Mouse (Mus musculus): ENCODE measurements around the gene Clybl. TPM values are rescaled to one million over a fixed set of nuclear protein-coding genes. Genes with fewer than 3 reads are reported as not detected.

Clybl gene
- polyA plus RNA-seq, 1 experiment from 2014 or later, result 30.6 TPM

DNA sequence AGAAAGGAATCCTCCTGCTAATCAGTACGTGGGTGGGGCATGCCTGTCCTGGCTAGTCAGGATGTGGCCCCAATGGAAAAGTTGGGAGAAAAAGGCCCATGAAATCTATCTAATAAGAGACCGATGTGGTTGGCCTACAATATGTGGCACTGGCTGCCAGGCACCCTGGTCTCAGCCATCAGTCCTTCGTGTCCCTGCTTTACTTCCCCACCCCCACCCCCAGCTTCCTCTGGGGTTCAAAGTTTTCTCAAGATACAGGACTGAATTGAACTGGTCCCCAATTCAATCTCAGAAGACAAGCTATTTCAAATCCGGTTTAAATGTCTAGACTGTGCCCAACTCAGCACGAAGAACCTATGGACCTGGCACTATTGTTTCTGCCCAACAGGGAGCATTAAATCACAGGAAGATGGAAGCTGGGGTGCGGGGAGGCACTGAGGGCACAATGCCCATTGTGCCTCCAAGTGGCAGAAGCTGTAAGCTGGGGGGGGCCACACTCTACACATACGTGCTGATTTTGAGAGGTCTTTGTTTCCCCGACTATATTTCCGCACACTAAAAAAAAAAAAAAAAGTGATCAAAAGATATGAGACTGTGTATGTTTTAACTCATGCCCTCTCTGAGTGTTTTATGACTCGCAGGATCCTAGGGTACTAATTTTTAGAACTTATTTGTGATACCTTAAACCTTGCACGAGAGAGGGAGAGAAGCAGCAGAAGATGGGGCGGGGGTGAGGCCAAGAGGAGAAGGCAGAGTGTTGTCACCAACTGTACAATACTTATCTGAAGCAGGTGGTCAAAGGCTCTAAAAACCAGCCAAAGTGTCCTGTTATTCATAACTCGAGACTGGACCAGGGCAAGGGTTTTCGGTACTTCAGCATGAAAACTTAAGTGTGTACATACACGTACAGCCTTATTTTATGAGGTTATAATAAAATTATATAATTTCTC, 199.7 kb downstream of the Clybl start:
- no peak for DNase-seq (ENCODE audit: low spot score)
- Histone ChIP-seq H3K9me3 (ENCODE audit: control insufficient read depth, low read length) (no peaks in the 10 kb centered on the region), H3K4me3 (ENCODE audit: low read depth, low read length) (no peak overlapping the region), H3K4me1 (replicated peaks; ENCODE audit: control insufficient read depth, insufficient read depth, low read length) (peaks cover 4% of the 10 kb centered on the region; the same call in 1 of the 2 replicates), H3K27ac (ENCODE audit: low read depth, low read length) (no peak overlapping the region), H3K27me3 (ENCODE audit: control insufficient read depth, insufficient read depth, low read length) (peaks cover 3% of the 10 kb centered on the region; the same call in 1 of the 2 replicates), H3K4me2 (replicated peaks; ENCODE audit: low read depth, low read length) (no peak overlapping the region), H3K9ac (ENCODE audit: low read depth, low read length) (no peak overlapping the region), H3K36me3 (ENCODE audit: control insufficient read depth, insufficient read depth, low read length) (no peaks in the 10 kb centered on the region)
- 69% methylated on average over 15 of the region's 15 CpGs for WGBS
- ATAC-seq (ENCODE audit: low FRiP score), result no peak

DNA sequence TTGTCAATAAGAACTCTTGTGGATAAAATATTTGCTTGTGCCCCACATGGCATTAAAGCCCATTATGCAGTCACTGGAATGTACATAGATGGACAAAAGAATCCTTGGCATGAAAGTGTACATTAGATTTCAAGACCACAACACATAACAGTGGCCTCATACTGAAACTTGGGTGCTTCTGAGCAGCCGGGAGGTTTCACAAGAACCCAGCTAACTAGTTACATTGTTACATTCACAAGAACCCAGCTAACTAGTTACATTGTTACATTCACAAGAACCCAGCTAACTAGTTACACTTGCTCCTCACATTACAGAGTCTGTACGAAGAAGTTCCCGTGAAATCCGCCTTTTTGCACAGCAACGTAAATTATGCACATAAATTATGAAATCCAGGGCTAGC, 200.8 kb downstream of the Clybl start:
- WGBS, result 48% methylated on average over 5 of the region's 5 CpGs
- no peak overlapping the region for H3K9ac ChIP-seq (ENCODE audit: low read depth, low read length)
- no peak overlapping the region for H3K4me3 ChIP-seq (ENCODE audit: low read depth, low read length)
- ATAC-seq (ENCODE audit: low FRiP score), result no peak
- no peaks in the 10 kb centered on the region for H3K9me3 ChIP-seq (ENCODE audit: control insufficient read depth, low read length)
- DNase-seq (ENCODE audit: low spot score), result no peak
- no peaks in the 10 kb centered on the region for H3K4me1 ChIP-seq (replicated peaks; ENCODE audit: control insufficient read depth, insufficient read depth, low read length)
- H3K36me3 ChIP-seq (ENCODE audit: control insufficient read depth, insufficient read depth, low read length), result no peaks in the 10 kb centered on the region
- no peak overlapping the region for H3K4me2 ChIP-seq (replicated peaks; ENCODE audit: low read depth, low read length)
- H3K27ac ChIP-seq (ENCODE audit: low read depth, low read length), result no peak overlapping the region
- no peaks in the 10 kb centered on the region for H3K27me3 ChIP-seq (ENCODE audit: control insufficient read depth, insufficient read depth, low read length)

DNA sequence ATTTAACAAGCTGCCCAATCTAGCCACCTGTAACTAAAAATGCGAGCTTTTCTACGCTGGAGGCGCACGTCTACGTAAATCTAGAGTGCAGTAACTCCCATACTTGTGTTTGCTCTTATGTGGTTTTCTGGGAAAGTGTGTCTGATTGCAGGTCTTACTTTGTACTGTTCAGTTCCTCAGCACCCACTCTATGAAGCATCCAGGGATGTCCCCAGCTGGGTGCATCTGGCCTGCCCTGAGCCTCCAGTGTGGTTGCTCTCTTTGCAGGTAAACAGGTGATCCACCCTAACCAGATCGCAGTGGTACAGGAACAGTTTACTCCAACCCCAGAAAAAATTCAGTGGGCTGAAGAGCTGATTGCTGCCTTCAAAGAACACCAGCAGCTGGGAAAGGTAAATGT, 202.4 kb downstream of the Clybl start:
- DNase-seq (ENCODE audit: low spot score) (no peak), ATAC-seq (ENCODE audit: low FRiP score) (no peak)
- WGBS, result 91% methylated on average over 6 of the region's 6 CpGs

DNA sequence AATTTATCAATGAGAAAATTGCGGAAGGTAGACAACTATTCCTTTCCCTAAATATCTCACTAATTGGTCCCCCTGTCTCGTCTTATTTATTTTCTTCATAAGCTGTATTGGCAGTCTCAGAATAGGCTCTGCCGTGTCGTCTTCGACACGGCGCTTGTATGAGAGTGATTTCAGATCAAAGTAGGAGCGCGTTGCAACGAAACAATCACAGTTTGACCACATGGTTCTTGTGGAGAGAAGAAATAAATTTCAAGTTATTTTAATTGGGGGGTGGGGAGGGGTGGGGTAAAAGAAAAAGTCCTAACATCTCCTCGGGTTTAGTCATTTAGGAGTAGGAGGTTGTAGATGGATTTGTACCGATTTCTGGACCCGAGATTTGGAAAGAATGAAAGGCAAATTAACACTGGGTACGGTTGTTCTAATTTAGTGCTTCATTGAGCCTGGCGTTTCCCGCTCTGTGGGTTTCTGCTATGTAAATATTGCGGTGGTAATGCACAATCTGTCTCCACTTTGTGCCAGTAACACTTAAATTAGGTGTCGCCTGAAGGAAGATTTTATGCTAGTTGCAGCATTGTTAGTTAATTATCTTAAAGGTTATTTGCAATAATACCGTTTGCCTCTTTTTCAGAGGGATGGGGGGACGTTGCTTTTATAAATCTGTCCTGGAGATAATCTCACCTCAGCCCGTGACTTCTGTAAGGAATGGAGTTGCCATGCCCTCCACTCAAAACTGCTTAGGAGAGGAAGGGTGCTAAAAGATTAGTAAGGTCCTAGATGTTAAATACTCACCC, 203.1 kb downstream of the Clybl start:
- ATAC-seq (ENCODE audit: low FRiP score) (no peak), DNase-seq (ENCODE audit: low spot score) (no peak)
- Histone ChIP-seq H3K4me3 (ENCODE audit: low read depth, low read length) (no peak overlapping the region), H3K4me1 (replicated peaks; ENCODE audit: control insufficient read depth, insufficient read depth, low read length) (0 out of 2 replicates have a peak, but pooled peaks cover 3% of the 10 kb centered on the region), H3K27ac (ENCODE audit: low read depth, low read length) (no peak overlapping the region), H3K27me3 (ENCODE audit: control insufficient read depth, insufficient read depth, low read length) (no peaks in the 10 kb centered on the region), H3K4me2 (replicated peaks; ENCODE audit: low read depth, low read length) (no peak overlapping the region), H3K9ac (ENCODE audit: low read depth, low read length) (no peak overlapping the region), H3K9me3 (ENCODE audit: control insufficient read depth, low read length) (no peaks in the 10 kb centered on the region), H3K36me3 (ENCODE audit: control insufficient read depth, insufficient read depth, low read length) (no peaks in the 10 kb centered on the region)
- 69% methylated on average over 21 of the region's 21 CpGs for WGBS

More for the DNA sequence above, 202.4 kb downstream of the Clybl start:
- Histone ChIP-seq H3K27me3 (ENCODE audit: control insufficient read depth, insufficient read depth, low read length) (no peaks in the 10 kb centered on the region), H3K4me2 (replicated peaks; ENCODE audit: low read depth, low read length) (no peak overlapping the region), H3K4me1 (replicated peaks; ENCODE audit: control insufficient read depth, insufficient read depth, low read length) (0 out of 2 replicates have a peak, but pooled peaks cover 3% of the 10 kb centered on the region), H3K27ac (ENCODE audit: low read depth, low read length) (no peak overlapping the region), H3K9ac (ENCODE audit: low read depth, low read length) (no peak overlapping the region), H3K4me3 (ENCODE audit: low read depth, low read length) (no peak overlapping the region), H3K36me3 (ENCODE audit: control insufficient read depth, insufficient read depth, low read length) (no peaks in the 10 kb centered on the region), H3K9me3 (ENCODE audit: control insufficient read depth, low read length) (no peaks in the 10 kb centered on the region)

DNA sequence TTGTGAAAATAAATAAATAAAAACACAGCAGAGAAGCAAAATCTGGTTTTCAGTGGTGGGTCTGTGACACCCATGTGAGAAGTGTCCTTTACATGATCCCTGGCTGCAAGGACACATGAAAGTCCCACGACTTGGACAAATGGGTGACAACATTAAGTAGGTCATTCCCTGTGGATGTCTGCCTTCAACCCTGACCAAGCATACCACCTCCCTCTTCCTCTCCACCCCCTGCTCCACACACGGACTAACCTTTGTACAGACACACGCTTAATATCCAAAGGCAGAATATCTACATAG, 203.7 kb downstream of the Clybl start:
- H3K27ac ChIP-seq (ENCODE audit: low read depth, low read length), result no peak overlapping the region
- no peaks in the 10 kb centered on the region for H3K36me3 ChIP-seq (ENCODE audit: control insufficient read depth, insufficient read depth, low read length)
- no peaks in the 10 kb centered on the region for H3K9me3 ChIP-seq (ENCODE audit: control insufficient read depth, low read length)
- 76% methylated on average over 3 of the region's 3 CpGs for WGBS
- 0 out of 2 replicates have a peak, but pooled peaks cover 3% of the 10 kb centered on the region for H3K4me1 ChIP-seq (replicated peaks; ENCODE audit: control insufficient read depth, insufficient read depth, low read length)
- H3K27me3 ChIP-seq (ENCODE audit: control insufficient read depth, insufficient read depth, low read length), result no peaks in the 10 kb centered on the region
- no peak overlapping the region for H3K9ac ChIP-seq (ENCODE audit: low read depth, low read length)
- ATAC-seq (ENCODE audit: low FRiP score) (no peak), DNase-seq (ENCODE audit: low spot score) (no peak)
- no peak overlapping the region for H3K4me2 ChIP-seq (replicated peaks; ENCODE audit: low read depth, low read length)
- no peak overlapping the region for H3K4me3 ChIP-seq (ENCODE audit: low read depth, low read length)

DNA sequence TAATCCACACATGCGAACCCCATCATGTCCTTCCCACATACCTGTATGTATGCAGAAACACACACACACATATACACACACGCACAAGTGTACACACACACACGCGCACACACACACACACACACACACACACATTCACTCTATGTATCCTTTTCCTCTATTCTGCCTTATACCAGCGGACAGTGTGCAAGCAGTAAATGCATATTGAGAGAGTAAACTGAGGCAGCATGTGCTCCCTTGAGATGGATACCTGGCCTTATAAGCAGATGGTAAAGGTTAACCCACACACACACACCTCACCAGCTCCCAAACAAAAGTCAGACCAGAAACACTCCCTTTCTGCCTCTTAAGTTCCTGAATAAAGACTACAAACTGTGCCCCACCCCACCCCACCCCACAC, 204.3 kb downstream of the Clybl start:
- Histone ChIP-seq H3K4me2 (replicated peaks; ENCODE audit: low read depth, low read length) (no peak overlapping the region), H3K27me3 (ENCODE audit: control insufficient read depth, insufficient read depth, low read length) (no peaks in the 10 kb centered on the region), H3K9ac (ENCODE audit: low read depth, low read length) (no peak overlapping the region), H3K36me3 (ENCODE audit: control insufficient read depth, insufficient read depth, low read length) (no peaks in the 10 kb centered on the region), H3K4me1 (replicated peaks; ENCODE audit: control insufficient read depth, insufficient read depth, low read length) (0 out of 2 replicates have a peak, but pooled peaks cover 3% of the 10 kb centered on the region), H3K27ac (ENCODE audit: low read depth, low read length) (no peak overlapping the region), H3K4me3 (ENCODE audit: low read depth, low read length) (no peak overlapping the region), H3K9me3 (ENCODE audit: control insufficient read depth, low read length) (no peaks in the 10 kb centered on the region)
- 99% methylated on average over 5 of the region's 5 CpGs for WGBS
- ATAC-seq (ENCODE audit: low FRiP score) (no peak), DNase-seq (ENCODE audit: low spot score) (no peak)

DNA sequence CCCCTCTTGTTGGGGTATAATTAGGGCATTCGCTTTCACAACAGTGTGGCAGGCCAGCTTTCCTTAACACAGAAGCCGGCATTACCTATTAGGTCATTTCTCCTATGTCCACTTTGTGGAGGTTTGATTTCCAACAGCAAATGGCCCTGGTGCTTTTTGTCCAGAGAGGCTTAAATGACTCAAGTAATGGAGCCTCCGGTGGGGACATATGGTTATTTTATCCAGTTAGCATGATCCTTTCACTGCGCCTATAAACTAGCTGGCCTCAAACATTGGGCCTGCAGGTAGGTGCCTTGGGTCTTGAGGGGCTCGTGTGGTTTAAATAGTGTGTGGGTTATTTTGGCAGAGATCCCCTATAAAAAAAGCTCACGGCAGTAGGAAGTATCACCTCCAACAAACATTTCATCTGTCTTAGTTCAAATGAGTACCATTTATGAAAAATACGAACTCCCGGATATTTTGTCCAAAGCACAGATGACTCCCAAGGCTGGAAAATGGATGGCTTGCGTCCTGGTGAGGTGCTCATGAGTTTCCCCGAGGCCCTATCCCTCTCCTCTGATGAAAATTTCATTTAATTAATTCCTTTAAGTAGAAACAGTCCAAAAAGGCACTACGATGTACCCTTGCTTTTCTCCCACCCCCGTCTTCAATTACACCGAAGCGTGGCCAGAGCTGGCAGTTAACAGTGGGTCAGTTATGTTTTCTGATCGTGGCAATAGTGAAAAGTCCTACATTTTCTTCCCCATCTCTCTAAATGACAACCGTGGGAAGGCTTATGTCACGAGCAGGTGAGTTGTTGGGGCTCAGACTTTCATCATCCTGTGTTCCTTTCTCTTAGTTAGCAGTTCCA, 205.0 kb downstream of the Clybl start:
- no peaks in the 10 kb centered on the region for H3K9me3 ChIP-seq (ENCODE audit: control insufficient read depth, low read length)
- ATAC-seq (ENCODE audit: low FRiP score), result no peak
- no peak overlapping the region for H3K4me2 ChIP-seq (replicated peaks; ENCODE audit: low read depth, low read length)
- H3K36me3 ChIP-seq (ENCODE audit: control insufficient read depth, insufficient read depth, low read length), result no peaks in the 10 kb centered on the region
- no peak overlapping the region for H3K27ac ChIP-seq (ENCODE audit: low read depth, low read length)
- H3K9ac ChIP-seq (ENCODE audit: low read depth, low read length), result no peak overlapping the region
- H3K4me3 ChIP-seq (ENCODE audit: low read depth, low read length), result no peak overlapping the region
- 91% methylated on average over 17 of the region's 17 CpGs for WGBS
- 0 out of 2 replicates have a peak, but pooled peaks cover 3% of the 10 kb centered on the region for H3K4me1 ChIP-seq (replicated peaks; ENCODE audit: control insufficient read depth, insufficient read depth, low read length)
- no peaks in the 10 kb centered on the region for H3K27me3 ChIP-seq (ENCODE audit: control insufficient read depth, insufficient read depth, low read length)
- no peak for DNase-seq (ENCODE audit: low spot score)

DNA sequence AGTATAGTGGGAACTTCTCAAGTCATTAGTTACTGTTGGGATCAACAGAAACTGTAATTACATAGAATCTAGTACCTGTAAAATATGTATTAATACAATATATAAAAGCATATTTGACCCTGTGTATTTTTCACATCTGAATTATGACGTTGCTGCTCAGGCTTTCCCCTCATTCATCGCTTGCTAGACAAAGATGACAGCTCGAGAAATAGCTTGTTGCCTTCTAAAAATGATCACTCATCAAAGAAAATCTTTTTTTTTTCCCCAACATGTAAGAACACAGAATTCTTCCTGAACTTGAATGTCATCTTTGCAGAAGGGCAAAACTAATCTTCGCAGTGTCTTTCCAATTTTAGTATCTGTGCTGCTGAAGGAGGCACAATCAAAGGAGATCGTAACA, 206.3 kb downstream of the Clybl start:
- WGBS, result 90% methylated on average over 5 of the region's 5 CpGs

More for the DNA sequence above, 206.3 kb downstream of the Clybl start:
- no peak for ATAC-seq (ENCODE audit: low FRiP score)
- H3K27ac ChIP-seq (ENCODE audit: low read depth, low read length), result no peak overlapping the region
- H3K4me2 ChIP-seq (replicated peaks; ENCODE audit: low read depth, low read length), result no peak overlapping the region
- DNase-seq (ENCODE audit: low spot score), result no peak
- no peaks in the 10 kb centered on the region for H3K9me3 ChIP-seq (ENCODE audit: control insufficient read depth, low read length)
- no peaks in the 10 kb centered on the region for H3K36me3 ChIP-seq (ENCODE audit: control insufficient read depth, insufficient read depth, low read length)
- H3K27me3 ChIP-seq (ENCODE audit: control insufficient read depth, insufficient read depth, low read length), result no peaks in the 10 kb centered on the region
- H3K9ac ChIP-seq (ENCODE audit: low read depth, low read length), result no peak overlapping the region
- H3K4me1 ChIP-seq (replicated peaks; ENCODE audit: control insufficient read depth, insufficient read depth, low read length), result 0 out of 2 replicates have a peak, but pooled peaks cover 3% of the 10 kb centered on the region
- H3K4me3 ChIP-seq (ENCODE audit: low read depth, low read length), result no peak overlapping the region
